Mouse (Mus musculus) heart, embryonic 16.5 days (tissue): ENCODE measurements around the gene Nbr1. TPM values are rescaled to one million over a fixed set of nuclear protein-coding genes. Genes with fewer than 3 reads are reported as not detected.
"Not testable (repeated sequence)": the region's sequence is repeated elsewhere in the genome, so short reads cannot be mapped to it uniquely, and the experiment has no call there.

Experiments used
- ATAC-seq: fragments of 200-750 bp; cut with Nextera tagmentation; replicated peaks from 2 replicates; pipeline ENCODE4 v1.8.0; 2017; ENCODE audit warnings: moderate number of reproducible peaks; ENCODE audit not compliant: insufficient read depth, low FRiP score; ENCODE audit errors: extremely low read depth
- H3K27ac ChIP-seq: fragments of 300-500 bp; sonication (generic); 2 replicates; pipeline ENCODE4 v1.5.1; 2014; ENCODE audit warnings: mild to moderate bottlenecking, low read length, control low read depth, moderate library complexity
- H3K27me3 ChIP-seq: fragments of 300-500 bp; sonication (generic); 2 replicates; pipeline ENCODE4 v1.6.1; 2014; ENCODE audit warnings: low read length, mixed read lengths; ENCODE audit not compliant: control insufficient read depth, insufficient read depth
- H3K36me3 ChIP-seq: fragments of 300-500 bp; sonication (generic); 2 replicates; pipeline ENCODE4 v1.6.1; 2014; ENCODE audit not compliant: control insufficient read depth, insufficient read depth
- H3K4me1 ChIP-seq: fragments of 300-500 bp; sonication (generic); 2 replicates; pipeline ENCODE4 v1.6.1; 2014; ENCODE audit warnings: low read length, mixed read lengths; ENCODE audit not compliant: control insufficient read depth, insufficient read depth
- H3K4me2 ChIP-seq: fragments of 300-500 bp; sonication (generic); 2 replicates; pipeline ENCODE4 v1.6.1; 2014; ENCODE audit warnings: low read depth, mild to moderate bottlenecking, control low read depth, low read length
- H3K4me3 ChIP-seq: fragments of 300-500 bp; sonication (generic); 2 replicates; pipeline ENCODE4 v1.5.1; 2014; ENCODE audit warnings: mild to moderate bottlenecking, control low read depth, low read length
- H3K9ac ChIP-seq: fragments of 300-500 bp; sonication (generic); 2 replicates; pipeline ENCODE4 v1.6.1; 2014; ENCODE audit warnings: low read length, control low read depth
- H3K9me3 ChIP-seq: fragments of 300-500 bp; sonication (generic); replicated peaks from 2 replicates; pipeline ENCODE4 v1.6.1; 2016; ENCODE audit warnings: low read length; ENCODE audit not compliant: control insufficient read depth
- WGBS: fragments of 180-500 bp; shearing (Covaris S2); extraction: QIAGEN DNeasy Blood & Tissue Kit; methylation state at CpG from one replicate; pipeline ENCODE4 v1.1.7; 2014; 5-methylcytosine and 5-hydroxymethylcytosine counted together
- polyA plus RNA-seq: library from polyadenylated mRNA; unstranded; fragments of >200 nt; fragmentation: Nextera tagmentation; extraction: Ambion mirVana; gene quantifications from 2 replicates; pipeline ENCODE4 v1.2.1, GENCODE M21; 2015

Gene Nbr1
- polyA plus RNA-seq, 1 experiment from 2014 or later = 65.5 TPM

- Histone ChIP-seq H3K27ac (no peak overlapping the region), H3K27me3 (no peaks in the 10 kb centered on the region), H3K9ac (no peak overlapping the region), H3K9me3 (no peaks in the 10 kb centered on the region), H3K4me1 (no peaks in the 10 kb centered on the region), H3K4me2 (no peak overlapping the region), H3K36me3 (peaks cover 77% of the 10 kb centered on the region), H3K4me3 (no peak overlapping the region)
- ATAC-seq = no peak
- WGBS = 80% methylated on average over 6 of the region's 6 CpGs
Observed at GRCm38 (mm10) chr11:101576116-101576515, 24.2 kb downstream of the Nbr1 start.

GRCm38 (mm10) chr11:101581081-101581764, 29.3 kb downstream of the Nbr1 start:
- peaks cover 28% of the 10 kb centered on the region for H3K36me3 ChIP-seq
- no peak overlapping the region for H3K4me2 ChIP-seq
- 54% methylated on average over 6 of the region's 6 CpGs for WGBS
- no peaks in the 10 kb centered on the region for H3K27me3 ChIP-seq
- no peak overlapping the region for H3K27ac ChIP-seq
- H3K4me3 ChIP-seq = no peak overlapping the region
- peaks cover 4% of the 10 kb centered on the region for H3K4me1 ChIP-seq
- ATAC-seq = no peak
- H3K9me3 ChIP-seq = no peaks in the 10 kb centered on the region
- no peak overlapping the region for H3K9ac ChIP-seq

- Histone ChIP-seq H3K9me3 (no peaks in the 10 kb centered on the region), H3K4me1 (peaks cover 4% of the 10 kb centered on the region), H3K4me3 (peak within 1 kb of the TSS; percentile 72), H3K27me3 (no peaks in the 10 kb centered on the region), H3K4me2 (peak within 1 kb of the TSS; percentile 66), H3K27ac (peak within 1 kb of the TSS; percentile 47; the same call in 1 of the 2 replicates), H3K9ac (peak within 1 kb of the TSS; percentile 80), H3K36me3 (peaks cover 23% of the 10 kb centered on the region)
- WGBS = 16% methylated on average over 30 of the region's 31 CpGs
- peak; percentile 69 for ATAC-seq
Observed at GRCm38 (mm10) chr11:101582054-101583035, 30.4 kb downstream of the Nbr1 start, which contains the start of gene Tmem106a. TSS of gene Tmem106a (plus strand) at chr11:101582242.

- Histone ChIP-seq H3K4me3 (no peak overlapping the region), H3K9me3 (no peaks in the 10 kb centered on the region)
- WGBS = 90% methylated on average over 2 of the region's 2 CpGs
Observed at GRCm38 (mm10) chr11:101583205-101583604, 31.3 kb downstream of the Nbr1 start.

GRCm38 (mm10) chr11:101585031-101585430, 33.1 kb downstream of the Nbr1 start:
- H3K4me1 ChIP-seq, ATAC-seq, H3K4me2 ChIP-seq, H3K4me3 ChIP-seq, H3K9me3 ChIP-seq, H3K9ac ChIP-seq, H3K36me3 ChIP-seq, H3K27me3 ChIP-seq, H3K27ac ChIP-seq: not testable (repeated sequence)
- WGBS = 100% methylated on average over 1 of the region's 1 CpGs

More at GRCm38 (mm10) chr11:101583205-101583604, 31.3 kb downstream of the Nbr1 start:
- Histone ChIP-seq H3K4me1 (peaks cover 4% of the 10 kb centered on the region), H3K4me2 (no peak overlapping the region), H3K27ac (no peak overlapping the region), H3K36me3 (peaks cover 16% of the 10 kb centered on the region), H3K9ac (no peak overlapping the region), H3K27me3 (no peaks in the 10 kb centered on the region)
- no peak for ATAC-seq

- no peaks in the 10 kb centered on the region for H3K9me3 ChIP-seq
- H3K36me3 ChIP-seq = peaks cover 3% of the 10 kb centered on the region; the same call in 1 of the 2 replicates
- H3K27ac ChIP-seq = no peak overlapping the region
- no peak overlapping the region for H3K4me3 ChIP-seq
- no peak for ATAC-seq
- H3K27me3 ChIP-seq = no peaks in the 10 kb centered on the region
- no peak overlapping the region for H3K9ac ChIP-seq
- no peak overlapping the region for H3K4me2 ChIP-seq
- 63% methylated on average over 4 of the region's 4 CpGs for WGBS
- H3K4me1 ChIP-seq = peaks cover 4% of the 10 kb centered on the region
Observed at GRCm38 (mm10) chr11:101585805-101586204, 33.9 kb downstream of the Nbr1 start.

GRCm38 (mm10) chr11:101587676-101588075, 35.7 kb downstream of the Nbr1 start:
- no peaks in the 10 kb centered on the region for H3K27me3 ChIP-seq
- no peak for ATAC-seq
- WGBS = 84% methylated on average over 10 of the region's 10 CpGs
- H3K9ac ChIP-seq = no peak overlapping the region
- no peaks in the 10 kb centered on the region for H3K4me1 ChIP-seq
- no peak overlapping the region for H3K27ac ChIP-seq
- peaks cover 3% of the 10 kb centered on the region; the same call in 1 of the 2 replicates for H3K36me3 ChIP-seq
- H3K4me3 ChIP-seq = no peak overlapping the region
- H3K9me3 ChIP-seq = no peaks in the 10 kb centered on the region
- H3K4me2 ChIP-seq = no peak overlapping the region

- Histone ChIP-seq H3K4me3 (no peak overlapping the region), H3K4me2 (no peak overlapping the region), H3K9ac (no peak overlapping the region), H3K9me3 (no peaks in the 10 kb centered on the region), H3K27ac (no peak overlapping the region), H3K36me3 (peaks cover 3% of the 10 kb centered on the region; the same call in 1 of the 2 replicates), H3K27me3 (no peaks in the 10 kb centered on the region), H3K4me1 (no peaks in the 10 kb centered on the region)
- no peak for ATAC-seq
- WGBS = 87% methylated on average over 7 of the region's 7 CpGs
Observed at GRCm38 (mm10) chr11:101588868-101589267, 36.9 kb downstream of the Nbr1 start.

- 31% methylated on average over 5 of the region's 5 CpGs for WGBS
Observed at GRCm38 (mm10) chr11:101589444-101589843, 37.5 kb downstream of the Nbr1 start.

More at GRCm38 (mm10) chr11:101589444-101589843, 37.5 kb downstream of the Nbr1 start:
- H3K9me3 ChIP-seq = no peaks in the 10 kb centered on the region
- no peak overlapping the region for H3K27ac ChIP-seq
- H3K4me1 ChIP-seq = no peaks in the 10 kb centered on the region
- H3K36me3 ChIP-seq = peaks cover 3% of the 10 kb centered on the region; the same call in 1 of the 2 replicates
- H3K4me3 ChIP-seq = no peak overlapping the region
- no peak for ATAC-seq
- H3K9ac ChIP-seq = no peak overlapping the region
- H3K27me3 ChIP-seq = no peaks in the 10 kb centered on the region
- no peak overlapping the region for H3K4me2 ChIP-seq
